Mouse (Mus musculus): ENCODE data around the gene Cmya5. TPM values are rescaled to one million over a fixed set of nuclear protein-coding genes. Genes with fewer than 3 reads are reported as not detected.

Cmya5 gene
- 0.43 and 0.46 TPM in 2 replicates for polyA plus RNA-seq (2021; fragmentation: Nextera tagmentation)
- long read RNA-seq, experiment 1, partial matches to known transcripts = 4 of 7 reads
- long read RNA-seq, experiment 1, other reads (novel, unspliced or antisense) = 3 of 7 reads
- long read RNA-seq, experiment 2, partial matches to known transcripts = 8 of 9 reads
- long read RNA-seq, experiment 2, other reads (novel, unspliced or antisense) = 1 of 9 reads

DNA sequence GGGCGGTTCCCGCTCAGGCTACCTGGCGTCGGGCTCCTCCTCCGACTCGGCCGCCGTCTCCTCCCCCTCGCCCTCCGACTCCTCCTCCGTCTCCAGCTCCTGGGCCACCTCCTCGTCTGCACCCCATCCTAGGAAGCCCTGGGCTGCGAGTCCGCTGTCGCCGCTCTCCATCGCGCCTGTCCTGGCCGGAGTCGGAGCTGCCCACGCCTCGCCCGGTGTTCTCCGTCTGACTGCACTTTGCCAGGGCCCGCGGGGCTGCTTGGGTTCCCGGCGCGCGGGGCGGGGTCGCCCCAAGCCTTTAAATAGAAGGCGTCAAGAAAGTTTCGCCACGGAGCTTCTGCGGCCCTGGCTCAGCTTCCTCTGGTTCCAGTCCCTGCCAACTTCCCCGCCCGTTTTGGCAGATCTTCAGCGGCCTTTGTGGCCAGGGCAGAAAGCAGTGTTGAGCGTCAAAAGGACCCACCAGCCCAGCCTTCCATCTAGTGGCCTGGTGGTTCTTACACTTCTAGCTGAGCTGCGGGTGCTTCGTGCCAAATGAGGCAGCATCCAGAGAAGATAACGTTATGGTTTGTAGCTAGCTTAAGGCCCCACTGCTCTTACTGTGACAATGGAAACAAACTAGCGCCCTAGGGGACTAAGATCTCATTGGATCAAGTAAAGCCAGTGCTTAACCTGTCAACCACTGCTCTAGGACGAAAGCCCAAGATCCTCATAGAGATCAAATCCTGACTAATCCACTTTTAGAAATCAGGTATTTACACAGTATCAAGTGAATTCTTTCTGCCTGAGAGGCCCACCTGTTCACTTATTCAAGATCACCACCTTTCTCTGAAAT is at the start of gene Cmya5:
Gene Cmya5, minus strand, starts transcription at position 389 of the 832 bp plus-strand sequence.

GRCm38 (mm10) chr13:93191831-93192645 is 47.5 kb upstream of the Cmya5 start, which contains the start of gene Tent2:
Tent2 (minus strand) TSS chr13:93192385.

Other genes starting within 250 kb of the Cmya5 start
- 10.1 and 11.1 TPM in 2 replicates for gene Tent2, start 47.7 kb upstream of the Cmya5 start, polyA plus RNA-seq (2021; fragmentation: Nextera tagmentation)
- gene Homer1, start 154.9 kb upstream of the Cmya5 start, polyA plus RNA-seq (2021; fragmentation: Nextera tagmentation) = 13.7 and 14.5 TPM in 2 replicates